Mouse (Mus musculus): ENCODE results near the gene Gm8271.
"Not testable (repeated sequence)": the region's sequence is repeated elsewhere in the genome, so short reads cannot be mapped to it uniquely, and the experiment has no call there.

The Gm8271 gene

GRCm38 (mm10) chr14:5185493-5185892 lies at the start of gene Gm8271:
TSS of gene Gm8271 (plus strand) at chr14:5185793.
- DNase-seq (ENCODE audit: low read depth): not testable (repeated sequence)

GRCm38 (mm10) chr14:5164235-5164634 lies 21.4 kb upstream of the Gm8271 start, which contains the start of gene Gm3317:
TSS of gene Gm3317 (plus strand) at chr14:5164535.
- not testable (repeated sequence) for DNase-seq (ENCODE audit: low read depth)
